In the genomic region with DNA sequence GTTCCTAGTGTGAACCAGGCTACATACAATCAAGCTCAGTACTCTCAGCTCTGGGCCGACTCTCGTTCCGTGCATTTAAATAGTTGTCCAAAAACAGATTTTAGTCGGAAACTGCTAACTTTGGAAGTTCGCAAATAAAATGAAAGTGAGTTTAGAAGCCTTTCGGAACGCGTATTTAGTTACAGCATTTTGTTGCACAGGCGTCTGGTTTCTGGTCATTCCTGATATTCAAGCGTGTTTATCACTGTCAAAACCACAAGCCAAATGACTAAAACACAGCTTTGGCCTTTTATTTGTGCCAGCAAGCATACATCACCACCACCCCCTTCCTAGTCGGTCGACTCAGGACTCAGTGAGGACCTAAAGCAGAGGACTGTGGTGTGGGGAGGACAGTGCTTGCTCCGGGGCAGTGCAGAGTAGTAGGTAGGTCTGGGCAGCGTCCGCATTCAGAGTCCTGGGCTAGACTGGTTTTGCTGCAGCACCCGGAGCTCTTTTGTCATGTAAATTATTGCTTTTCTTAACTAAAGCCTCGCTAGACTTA, we compare ENCODE assay signal across 8 mouse cellular contexts. TPM values are rescaled to one million over a fixed set of nuclear protein-coding genes. Genes with fewer than 3 reads are reported as not detected.
A peak's percentile ranks its signal among the peaks of the same experiment; 100 is the strongest.
DNase-seq lines count a peak whose midpoint lies in the region; ATAC-seq and TF ChIP-seq lines count a peak whose summit lies in the region.

No protein-coding gene starts in this region.

- peaks cover 38% of the 10 kb centered on the region for H3K27me3 ChIP-seq in embryonic facial prominence, embryonic 13.5 days
- peaks cover 69% of the 10 kb centered on the region for H3K27me3 ChIP-seq in hindbrain, embryonic 13.5 days
- H3K27me3 ChIP-seq in liver, embryonic 14.5 days (ENCODE audit: control insufficient read depth, insufficient read depth, low read length) = no peaks in the 10 kb centered on the region
- peaks cover 65% of the 10 kb centered on the region for H3K27me3 ChIP-seq in neural tube, embryonic 13.5 days

- no peaks in the 10 kb centered on the region for H3K9me3 ChIP-seq in embryonic facial prominence, embryonic 13.5 days
- no peaks in the 10 kb centered on the region for H3K9me3 ChIP-seq in hindbrain, embryonic 13.5 days
- no peaks in the 10 kb centered on the region for H3K9me3 ChIP-seq in liver, embryonic 14.5 days (ENCODE audit: control insufficient read depth, low read length)
- H3K9me3 ChIP-seq in neural tube, embryonic 13.5 days = no peaks in the 10 kb centered on the region

- H3K4me2 ChIP-seq in embryonic facial prominence, embryonic 13.5 days = peak overlapping the region; percentile 98
- H3K4me2 ChIP-seq in hindbrain, embryonic 13.5 days = peak overlapping the region; percentile 77
- peak overlapping the region; percentile 94 for H3K4me2 ChIP-seq in liver, embryonic 14.5 days (ENCODE audit: low read depth)
- H3K4me2 ChIP-seq in neural tube, embryonic 13.5 days = peak overlapping the region; percentile 82

- no peak for DNase-seq in layer of hippocampus, adult 2 months (ENCODE audit: low spot score in 2 of 2)
- DNase-seq in layer of hippocampus, adult 8-10 months (ENCODE audit: low spot score in 2 of 2) = no peak
- peak; percentile 17 for DNase-seq in MN1 (ENCODE audit: low spot score)
- no peak for DNase-seq in liver, embryonic 14.5 days (ENCODE audit: low read depth in 3 of 3, low spot score in 3 of 3)
- no peak for DNase-seq in frontal cortex, postnatal 10 days (ENCODE audit: low spot score in 2 of 2)

- H3K9ac ChIP-seq in embryonic facial prominence, embryonic 13.5 days = peak overlapping the region; percentile 72
- H3K9ac ChIP-seq in hindbrain, embryonic 13.5 days = peak overlapping the region; percentile 75
- peak overlapping the region; percentile 71 for H3K9ac ChIP-seq in liver, embryonic 14.5 days (replicated peaks)
- peak overlapping the region; percentile 73 for H3K9ac ChIP-seq in neural tube, embryonic 13.5 days

- H3K36me3 ChIP-seq in embryonic facial prominence, embryonic 13.5 days = no peaks in the 10 kb centered on the region
- H3K36me3 ChIP-seq in hindbrain, embryonic 13.5 days = no peaks in the 10 kb centered on the region
- no peaks in the 10 kb centered on the region for H3K36me3 ChIP-seq in liver, embryonic 14.5 days (replicated peaks; ENCODE audit: control insufficient read depth, insufficient read depth, low read depth)
- no peaks in the 10 kb centered on the region for H3K36me3 ChIP-seq in neural tube, embryonic 13.5 days

- peaks cover 35% of the 10 kb centered on the region for H3K4me1 ChIP-seq in embryonic facial prominence, embryonic 13.5 days
- peaks cover 28% of the 10 kb centered on the region for H3K4me1 ChIP-seq in hindbrain, embryonic 13.5 days (replicated peaks)
- H3K4me1 ChIP-seq in liver, embryonic 14.5 days (replicated peaks; ENCODE audit: control insufficient read depth in 2 of 2, insufficient read depth in 2 of 2, low read length in 1 of 2) = peaks cover 18 to 50% of the 10 kb centered on the region in 2 experiments
- peaks cover 50% of the 10 kb centered on the region for H3K4me1 ChIP-seq in neural tube, embryonic 13.5 days (replicated peaks)

- no peak for TF ChIP-seq EP300 in liver, embryonic 14.5 days (IDR thresholded peaks at IDR 0.05; ENCODE audit: low read depth)

- no peak for ATAC-seq in embryonic facial prominence, embryonic 13.5 days (ENCODE audit: insufficient number of reproducible peaks, insufficient read depth, low FRiP score, low TSS enrichment, low read depth)
- ATAC-seq in hindbrain, embryonic 13.5 days (ENCODE audit: low FRiP score) = no peak
- no peak for ATAC-seq in liver, embryonic 14.5 days (ENCODE audit: insufficient read depth)
- no peak for ATAC-seq in neural tube, embryonic 13.5 days (ENCODE audit: low read depth)

- TF ChIP-seq CTCF in layer of hippocampus, adult 2 months (conservative IDR thresholded peaks at IDR 0.05) = no peak
- TF ChIP-seq CTCF in liver, embryonic 14.5 days (IDR thresholded peaks at IDR 0.05; ENCODE audit: low read depth) = no peak

- 2% methylated on average over 17 of the region's 17 CpGs for WGBS in embryonic facial prominence, embryonic 13.5 days
- 3% methylated on average over 17 of the region's 17 CpGs for WGBS in hindbrain, embryonic 13.5 days
- 2% methylated on average over 17 of the region's 17 CpGs for WGBS in liver, embryonic 14.5 days (ENCODE audit: insufficient replicate concordance)
- 3% methylated on average over 17 of the region's 17 CpGs for WGBS in neural tube, embryonic 13.5 days

- H3K27ac ChIP-seq in layer of hippocampus, adult 2 months = peak overlapping the region; percentile 92
- peak overlapping the region; percentile 94 for H3K27ac ChIP-seq in embryonic facial prominence, embryonic 13.5 days
- peak overlapping the region; percentile 86 for H3K27ac ChIP-seq in hindbrain, embryonic 13.5 days
- H3K27ac ChIP-seq in liver, embryonic 14.5 days = peak overlapping the region; percentile 70; the same call in 1 of the 2 replicates
- H3K27ac ChIP-seq in neural tube, embryonic 13.5 days (replicated peaks) = peak overlapping the region; percentile 89

- peak overlapping the region; percentile 71 for H3K4me3 ChIP-seq in layer of hippocampus, adult 2 months
- peak overlapping the region; percentile 61 for H3K4me3 ChIP-seq in embryonic facial prominence, embryonic 13.5 days
- peak overlapping the region; percentile 52 for H3K4me3 ChIP-seq in hindbrain, embryonic 13.5 days
- peak overlapping the region; percentile 39 to 68 for H3K4me3 ChIP-seq in liver, embryonic 14.5 days (ENCODE audit: insufficient read depth in 1 of 2, low read depth in 2 of 2, low read length in 2 of 2)
- peak overlapping the region; percentile 51 for H3K4me3 ChIP-seq in neural tube, embryonic 13.5 days

RNA-seq across cellular contexts. Expression of a gene that starts 2.2 kb away (rescaled TPM):
- 10 to 100 TPM; 24.8 to 26.3 TPM for total RNA-seq in layer of hippocampus, adult 2 months (2021)
- 10 to 100 TPM; 24.0 to 30.2 (median 26.7) TPM for total RNA-seq in layer of hippocampus, adult 8-10 months (2022)
- polyA plus RNA-seq in embryonic facial prominence, embryonic 13.5 days (2015; fragmentation: Nextera tagmentation; extraction: Ambion mirVana) = 14.4 and 16.7 TPM in 2 replicates
- polyA plus RNA-seq in hindbrain, embryonic 13.5 days (2015; fragmentation: Nextera tagmentation; extraction: Ambion mirVana) = 16.1 and 17.2 TPM in 2 replicates
- 3.5 and 4.6 TPM in 2 replicates for polyA plus RNA-seq in liver, embryonic 14.5 days (2012; rRNA removed)
- polyA plus RNA-seq in liver, embryonic 14.5 days (2014; fragmentation: Nextera tagmentation; extraction: Ambion mirVana) = 5.2 and 6.8 TPM in 2 replicates
- polyA plus RNA-seq in neural tube, embryonic 13.5 days (2015; fragmentation: Nextera tagmentation; extraction: Ambion mirVana) = 16.1 and 19.3 TPM in 2 replicates

RNA-seq across cellular contexts. Expression of a gene that starts 41.5 kb away (rescaled TPM):
- 10 to 100 TPM; 11.9 to 12.4 TPM for total RNA-seq in layer of hippocampus, adult 2 months (2021)
- 10 to 100 TPM in 3 of 4 experiments, 1 to 10 TPM in 1; 9.0 to 11.9 (median 10.6) TPM for total RNA-seq in layer of hippocampus, adult 8-10 months (2022)
- 12.7 and 12.9 TPM in 2 replicates for polyA plus RNA-seq in embryonic facial prominence, embryonic 13.5 days (2015; fragmentation: Nextera tagmentation; extraction: Ambion mirVana)
- polyA plus RNA-seq in hindbrain, embryonic 13.5 days (2015; fragmentation: Nextera tagmentation; extraction: Ambion mirVana) = 10.5 and 12.1 TPM in 2 replicates
- 1.4 and 1.6 TPM in 2 replicates for polyA plus RNA-seq in liver, embryonic 14.5 days (2012; rRNA removed)
- polyA plus RNA-seq in liver, embryonic 14.5 days (2014; fragmentation: Nextera tagmentation; extraction: Ambion mirVana) = 2.0 and 2.3 TPM in 2 replicates
- polyA plus RNA-seq in neural tube, embryonic 13.5 days (2015; fragmentation: Nextera tagmentation; extraction: Ambion mirVana) = 9.6 and 10.2 TPM in 2 replicates

RNA-seq across cellular contexts. Expression of a gene that starts 41.6 kb away (rescaled TPM):
- 10 to 100 TPM; 47.6 to 54.4 TPM for total RNA-seq in layer of hippocampus, adult 2 months (2021)
- 10 to 100 TPM; 46.1 to 52.6 (median 48.3) TPM for total RNA-seq in layer of hippocampus, adult 8-10 months (2022)
- 128 and 140 TPM in 2 replicates for polyA plus RNA-seq in embryonic facial prominence, embryonic 13.5 days (2015; fragmentation: Nextera tagmentation; extraction: Ambion mirVana)
- polyA plus RNA-seq in hindbrain, embryonic 13.5 days (2015; fragmentation: Nextera tagmentation; extraction: Ambion mirVana) = 104 and 107 TPM in 2 replicates
- polyA plus RNA-seq in liver, embryonic 14.5 days (2012; rRNA removed) = 21.5 and 36.2 TPM in 2 replicates
- polyA plus RNA-seq in liver, embryonic 14.5 days (2014; fragmentation: Nextera tagmentation; extraction: Ambion mirVana) = 67.9 and 73.2 TPM in 2 replicates
- 105 and 112 TPM in 2 replicates for polyA plus RNA-seq in neural tube, embryonic 13.5 days (2015; fragmentation: Nextera tagmentation; extraction: Ambion mirVana)
